Mouse (Mus musculus) naive thymus-derived CD4-positive, alpha-beta T cell, adult 2 months (primary cell): ENCODE results near the gene Ammecr1.

ENCODE experiments used
- DNase-seq: peaks from one replicate; pipeline ENCODE4 v3.0.0-alpha.2; 2011; ENCODE audit warnings: low read depth

The Ammecr1 gene

DNA sequence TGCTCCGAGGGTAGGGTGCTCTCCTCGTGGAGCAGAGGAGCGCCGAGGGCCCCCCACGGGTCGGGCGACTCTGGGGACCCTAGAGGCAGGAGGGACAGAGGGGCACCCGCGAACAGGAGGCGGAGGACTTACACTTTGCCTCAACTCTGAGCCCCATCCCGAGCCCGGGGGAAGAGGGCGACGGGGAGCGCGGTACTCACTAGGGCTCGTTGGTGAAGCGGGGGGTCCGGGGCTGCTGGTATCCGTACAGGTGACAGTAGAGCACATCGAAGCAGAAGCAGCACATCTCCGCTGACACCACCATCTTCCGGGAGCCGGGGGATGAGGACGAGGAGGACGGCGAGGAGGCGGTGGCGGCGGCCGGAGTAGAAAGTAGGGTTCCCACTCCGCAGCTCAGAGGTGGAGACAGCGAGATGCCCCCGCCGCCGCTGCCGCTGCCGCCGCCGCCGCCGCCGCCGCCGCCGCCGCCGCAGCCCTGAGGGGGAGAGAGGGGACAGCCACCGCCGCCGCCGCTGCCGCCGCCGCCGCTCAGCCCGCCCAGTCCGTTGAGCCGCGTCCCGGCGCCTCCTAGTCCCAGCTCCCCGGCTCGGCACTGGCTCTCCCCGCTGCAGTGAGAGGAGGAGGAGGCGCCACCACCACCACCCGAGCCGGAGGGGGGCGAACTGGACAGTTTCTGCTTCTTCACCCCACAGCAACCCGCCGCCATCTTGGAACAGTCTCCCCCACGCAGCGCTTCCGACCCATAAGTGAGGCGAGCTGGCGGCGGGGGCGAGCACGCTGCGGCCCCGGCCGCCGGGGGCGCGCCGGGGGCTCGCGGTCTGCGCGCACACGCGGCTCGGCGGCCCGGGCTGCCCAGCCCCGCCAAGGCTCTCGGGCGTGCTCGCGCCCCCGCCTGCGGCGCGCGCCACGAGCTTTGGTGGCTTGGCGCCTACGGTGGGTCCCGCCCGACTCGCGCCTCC, at the start of gene Ammecr1:
Gene Ammecr1 (minus strand): TSS at position 721 of the 959 bp plus-strand sequence.
- DNase-seq = peak; percentile 79

DNA sequence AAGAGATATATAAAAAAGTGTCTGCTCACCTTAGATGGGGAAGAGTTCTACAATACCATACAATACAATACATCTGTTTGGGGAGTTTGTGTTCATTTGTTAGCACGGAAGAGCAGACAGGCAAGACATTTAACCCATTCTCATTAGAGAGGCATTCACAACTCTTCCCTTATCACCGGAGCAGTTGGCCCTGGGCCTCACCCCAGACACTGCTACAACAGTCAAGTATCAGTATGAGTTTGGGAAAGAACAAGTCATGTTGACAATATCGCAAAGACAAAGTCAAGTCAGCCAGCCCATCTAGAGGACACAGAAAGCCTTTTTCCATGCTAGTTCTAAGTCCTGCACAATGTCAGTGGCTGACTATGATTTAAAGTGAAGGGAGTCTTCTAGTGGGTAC, 47.6 kb upstream of the Ammecr1 start:
- no peak for DNase-seq

DNA sequence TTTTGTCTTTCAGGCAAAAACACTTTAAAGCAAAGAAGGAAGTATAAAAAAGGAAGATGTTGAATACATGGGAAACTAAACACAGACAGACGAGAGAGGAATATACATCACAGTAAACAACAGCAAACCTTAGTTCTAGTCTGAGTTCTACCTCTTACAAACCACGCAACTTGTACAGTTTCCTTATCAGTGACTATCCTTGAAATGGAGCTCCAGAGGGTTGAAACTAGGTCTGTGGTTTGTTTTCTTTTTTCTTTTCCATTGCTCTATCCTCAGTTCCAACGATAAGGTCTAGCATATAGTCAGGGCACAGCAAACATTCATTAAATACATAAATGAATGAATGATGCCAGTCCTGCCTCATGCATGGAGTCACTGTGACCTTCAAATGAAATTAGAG, 45.8 kb upstream of the Ammecr1 start:
- DNase-seq = no peak

DNA sequence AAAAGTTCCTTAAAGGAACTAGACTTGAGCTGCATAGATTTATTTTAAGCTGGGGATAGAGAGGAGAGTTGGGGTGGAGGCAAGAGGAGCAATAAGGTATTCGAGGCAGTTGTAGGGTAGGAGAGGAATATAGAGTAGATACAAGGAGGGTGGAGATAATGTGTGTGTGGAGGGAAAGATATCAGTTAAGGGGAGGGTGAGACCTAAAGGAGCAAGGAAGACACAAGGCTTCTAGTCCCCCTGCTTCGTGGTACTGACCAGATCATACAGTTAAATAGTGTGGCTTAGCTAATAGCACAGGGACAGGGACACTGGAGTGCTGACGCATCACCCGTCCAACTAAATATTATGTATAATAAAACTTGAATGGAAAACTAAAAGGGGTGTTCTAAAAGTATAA, 45.3 kb upstream of the Ammecr1 start:
- DNase-seq = no peak

DNA sequence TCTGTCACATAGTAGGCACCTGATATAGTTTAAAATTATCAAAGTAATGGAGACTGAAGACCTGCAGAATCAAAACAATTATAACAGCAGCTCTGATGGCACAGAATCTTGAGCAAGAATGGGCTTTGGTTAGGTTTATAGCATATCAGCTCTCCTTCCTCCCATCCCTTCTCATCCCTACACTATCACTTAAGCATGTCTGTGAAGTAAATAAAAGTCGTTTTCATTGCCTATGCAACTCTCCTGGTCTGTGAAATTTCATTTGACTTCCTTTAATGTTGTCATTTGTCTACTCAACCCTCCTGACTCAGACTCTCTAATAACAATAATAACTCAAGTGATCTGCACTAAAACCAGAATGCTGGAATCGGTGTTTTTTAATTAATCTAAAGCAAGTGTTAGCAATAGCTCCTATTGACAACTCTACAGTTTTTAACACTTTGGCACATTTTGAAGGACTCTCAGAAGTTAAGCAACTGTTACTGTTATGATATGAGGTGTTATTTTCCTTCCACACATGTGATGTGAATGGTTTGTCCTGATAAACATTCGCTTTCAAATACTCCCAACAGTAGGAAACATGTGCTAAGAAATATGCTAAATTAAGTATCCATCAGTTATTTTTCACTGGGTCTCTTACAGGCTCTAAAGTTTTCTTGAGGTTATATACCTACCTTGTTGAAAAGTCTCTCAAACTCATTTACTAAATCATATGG, 37.8 kb upstream of the Ammecr1 start:
- DNase-seq = no peak

DNA sequence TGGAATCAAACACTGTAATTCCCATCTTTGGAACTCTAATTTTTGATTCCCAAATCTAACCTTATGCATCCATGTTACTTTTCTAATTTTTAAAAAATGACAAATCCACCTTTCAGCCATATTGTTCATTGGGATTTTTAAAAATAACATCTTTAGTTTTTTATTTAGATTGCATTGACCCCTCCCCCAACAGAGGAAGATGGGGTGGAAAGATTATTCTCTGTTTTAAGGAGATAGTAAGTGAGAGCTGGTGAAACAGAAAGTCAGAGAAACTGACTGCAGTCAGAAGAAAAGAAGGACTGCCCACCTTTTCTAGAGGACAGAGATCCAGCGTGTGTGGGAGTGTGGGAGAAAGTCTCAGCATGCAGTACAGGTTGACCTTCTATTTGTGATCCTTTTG, 30.7 kb upstream of the Ammecr1 start:
- DNase-seq = no peak

DNA sequence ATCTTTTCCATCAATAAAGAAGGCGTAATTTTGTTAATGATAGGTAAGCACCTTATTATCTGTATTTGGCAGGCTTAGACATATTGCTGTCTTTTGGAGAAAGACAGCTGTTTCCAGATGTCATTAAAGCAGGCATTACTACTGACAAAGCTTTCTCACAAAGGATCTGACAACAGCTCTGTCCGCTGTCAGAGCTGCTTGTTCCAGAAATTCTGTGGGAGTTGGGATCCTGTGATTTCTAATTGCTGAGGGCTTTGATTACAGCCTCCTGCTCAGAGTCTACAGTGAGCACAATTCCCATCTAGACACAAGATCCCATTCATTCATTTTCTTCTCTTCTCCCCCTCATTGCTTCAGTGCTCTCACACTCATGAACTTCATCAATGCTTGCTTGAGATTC, 28.0 kb upstream of the Ammecr1 start:
- no peak for DNase-seq

DNA sequence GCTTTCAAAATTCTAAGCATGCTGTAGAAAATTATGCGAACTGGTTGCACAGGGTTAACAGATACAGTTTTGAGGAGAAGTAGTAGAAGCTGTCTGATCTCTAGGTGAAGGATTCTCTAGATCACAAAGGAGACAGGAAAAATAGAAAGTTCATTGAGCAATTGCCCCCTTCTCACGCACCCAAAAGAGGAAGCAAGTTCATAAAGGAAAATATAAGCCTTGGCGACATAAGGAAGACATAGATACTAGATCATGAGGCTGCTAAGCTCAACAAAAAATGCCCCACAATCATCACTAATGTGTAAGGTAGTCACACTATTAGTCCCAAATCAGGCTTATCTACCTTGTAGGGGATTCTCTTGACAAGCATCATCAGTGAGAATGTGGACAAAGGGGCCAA, 17.6 kb upstream of the Ammecr1 start:
- DNase-seq = no peak

DNA sequence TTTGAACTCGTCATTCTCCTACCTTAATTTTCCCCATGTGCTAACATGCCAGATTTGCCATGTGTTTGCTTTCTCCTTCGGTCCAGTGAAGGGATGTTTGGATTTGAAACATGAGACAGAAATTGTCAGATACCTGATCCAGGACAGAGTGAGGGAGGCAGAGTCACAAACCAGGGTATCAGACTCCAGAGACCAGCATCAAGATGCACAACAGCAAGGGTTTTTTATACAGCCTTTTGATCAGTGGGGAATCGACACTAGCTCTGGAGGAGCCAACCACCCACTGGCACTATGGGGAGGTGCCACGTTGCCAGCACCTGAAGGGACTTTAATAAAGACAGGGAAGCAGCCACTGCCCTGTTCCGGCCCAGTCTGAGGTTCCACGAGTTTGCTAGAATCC, 17.1 kb upstream of the Ammecr1 start:
- no peak for DNase-seq

DNA sequence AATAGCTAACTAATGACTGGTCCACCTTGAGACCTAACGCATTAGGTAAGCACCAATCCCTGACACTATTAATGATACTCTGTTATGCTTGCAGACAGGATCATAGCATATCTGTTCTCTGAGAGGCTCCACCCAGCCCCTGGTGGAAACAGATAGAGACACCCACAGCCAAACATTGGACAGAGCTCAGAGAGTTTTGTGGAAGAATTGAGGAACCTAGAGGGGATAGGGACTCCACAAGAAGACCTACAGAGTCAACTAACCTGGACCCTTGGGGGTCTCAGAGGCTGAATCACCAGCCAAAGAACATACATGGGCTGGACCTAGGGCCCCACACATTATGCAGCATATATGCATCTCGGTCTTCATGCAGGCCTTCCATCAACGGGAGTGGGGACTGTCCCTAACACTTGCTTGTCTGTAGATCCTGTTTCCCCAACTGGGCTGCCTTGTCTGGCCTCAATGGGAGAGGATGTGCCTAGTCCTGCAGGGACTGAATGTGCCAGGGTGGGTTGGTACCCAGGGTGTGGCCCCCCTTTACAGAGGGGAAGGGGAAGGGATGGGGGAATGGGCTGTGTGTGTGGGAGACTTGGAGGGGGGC, 15.1 kb upstream of the Ammecr1 start:
- no peak for DNase-seq

DNA sequence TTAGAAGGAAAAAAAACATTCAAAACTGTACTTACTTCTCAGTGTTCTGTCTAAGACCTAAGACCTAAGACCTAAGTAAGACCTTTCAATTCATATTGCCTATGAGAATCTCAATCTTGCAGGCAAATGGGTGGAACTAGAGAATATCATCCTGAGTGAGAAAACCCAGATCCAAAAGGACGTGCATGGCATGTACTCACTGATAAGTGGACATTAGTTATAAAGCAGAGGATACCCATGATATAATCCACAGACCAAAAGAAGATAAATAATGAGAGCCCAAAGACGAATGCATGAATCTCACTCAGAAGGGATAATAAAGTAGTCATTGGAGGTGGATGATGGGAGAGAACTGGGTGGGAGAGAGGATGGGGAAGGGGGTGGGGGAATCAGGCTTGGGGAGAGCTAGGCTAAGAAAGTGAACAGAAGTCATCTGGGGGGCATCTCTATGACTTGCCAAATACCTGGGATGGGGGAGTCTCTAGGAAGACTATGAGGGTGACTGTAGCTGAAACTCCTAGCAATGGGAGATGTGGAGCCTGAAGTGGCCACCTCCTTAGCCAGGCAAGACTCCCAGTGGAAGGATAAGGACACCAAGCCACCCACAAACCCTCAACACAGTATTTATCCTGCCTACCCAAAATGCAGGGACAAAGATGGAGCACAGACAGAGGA, 14.5 kb upstream of the Ammecr1 start:
- no peak for DNase-seq

DNA sequence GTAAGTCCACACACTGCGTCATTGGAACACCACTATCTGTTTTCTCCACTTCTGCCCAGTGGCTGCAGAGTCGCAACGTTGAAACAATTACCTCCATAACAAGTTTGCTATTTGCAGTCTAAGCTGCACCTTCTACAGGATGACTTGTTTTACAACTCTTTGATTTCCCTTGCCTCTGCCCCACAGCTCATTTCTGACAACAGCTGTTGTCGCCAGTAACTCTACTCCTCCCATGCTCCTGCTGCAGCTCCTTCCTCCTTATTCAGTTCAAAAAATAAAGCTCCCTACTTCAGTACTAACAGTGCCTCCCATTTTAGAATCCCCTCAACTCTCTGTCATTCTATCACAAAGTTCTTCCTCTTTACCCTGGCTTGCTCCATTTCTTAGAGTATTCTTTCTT, 12.7 kb upstream of the Ammecr1 start:
- no peak for DNase-seq

DNA sequence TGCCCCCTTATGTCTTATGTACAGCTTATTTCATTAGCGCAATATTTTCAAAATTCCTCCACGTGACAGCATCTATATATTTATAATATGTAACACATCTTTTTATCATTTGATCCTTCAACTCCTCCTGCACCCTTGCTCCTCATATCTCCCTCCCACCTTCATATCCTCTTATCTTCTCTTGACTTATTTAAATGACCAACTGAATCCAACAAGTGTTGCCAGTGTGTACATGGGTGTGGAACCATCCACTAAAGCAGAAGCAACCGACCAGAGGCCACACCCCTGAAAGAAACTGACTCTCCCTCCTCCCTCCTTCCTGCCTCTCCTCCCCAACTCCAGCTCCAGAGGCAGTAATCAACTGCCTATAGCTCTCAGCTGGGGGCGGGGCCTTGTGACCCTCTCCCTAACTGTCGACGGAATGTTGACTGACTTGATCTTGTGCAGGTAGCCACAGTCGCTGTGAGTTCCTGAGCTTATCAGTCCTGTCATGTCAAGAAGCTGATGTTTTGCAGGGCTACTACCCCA, 6.0 kb upstream of the Ammecr1 start:
- no peak for DNase-seq

DNA sequence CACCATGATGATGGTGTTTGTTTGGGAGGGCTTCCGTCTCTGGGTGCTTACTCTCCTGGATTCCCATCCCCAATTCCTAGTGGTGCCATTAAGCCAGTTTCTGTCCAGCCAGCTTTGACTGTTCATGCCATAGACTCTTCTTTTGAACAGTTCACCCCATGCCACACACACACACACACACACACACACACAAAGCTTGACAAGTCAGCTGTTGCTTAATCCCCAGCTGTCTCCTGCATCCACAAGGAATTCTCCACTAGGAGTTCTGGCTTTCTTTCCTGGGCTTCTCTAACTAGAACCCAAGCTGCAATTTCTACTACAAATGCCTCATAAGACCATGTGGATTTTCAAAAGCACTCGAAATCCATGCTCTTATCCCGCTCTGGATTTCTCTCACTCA, 5.2 kb upstream of the Ammecr1 start:
- DNase-seq = no peak

DNA sequence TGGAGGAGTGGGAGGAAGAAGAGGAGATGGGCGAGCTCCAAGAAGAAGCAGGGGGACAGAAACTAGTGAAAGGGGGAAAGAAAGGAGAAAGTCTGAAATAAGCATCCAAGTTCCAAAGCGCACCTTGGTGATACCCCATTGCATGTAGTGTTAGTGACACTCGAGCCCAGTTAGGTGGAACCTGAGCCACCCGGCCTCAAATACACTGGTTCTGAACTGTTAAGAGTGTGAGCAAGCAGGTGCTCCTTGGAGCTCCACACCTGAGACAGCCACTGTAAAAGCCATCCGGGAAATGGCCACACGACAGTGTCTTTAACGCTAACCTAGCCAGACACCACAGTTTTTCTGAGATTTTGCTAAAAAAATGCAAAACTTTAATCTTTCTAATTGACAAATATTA, 539 bp upstream of the Ammecr1 start:
- no peak for DNase-seq

DNA sequence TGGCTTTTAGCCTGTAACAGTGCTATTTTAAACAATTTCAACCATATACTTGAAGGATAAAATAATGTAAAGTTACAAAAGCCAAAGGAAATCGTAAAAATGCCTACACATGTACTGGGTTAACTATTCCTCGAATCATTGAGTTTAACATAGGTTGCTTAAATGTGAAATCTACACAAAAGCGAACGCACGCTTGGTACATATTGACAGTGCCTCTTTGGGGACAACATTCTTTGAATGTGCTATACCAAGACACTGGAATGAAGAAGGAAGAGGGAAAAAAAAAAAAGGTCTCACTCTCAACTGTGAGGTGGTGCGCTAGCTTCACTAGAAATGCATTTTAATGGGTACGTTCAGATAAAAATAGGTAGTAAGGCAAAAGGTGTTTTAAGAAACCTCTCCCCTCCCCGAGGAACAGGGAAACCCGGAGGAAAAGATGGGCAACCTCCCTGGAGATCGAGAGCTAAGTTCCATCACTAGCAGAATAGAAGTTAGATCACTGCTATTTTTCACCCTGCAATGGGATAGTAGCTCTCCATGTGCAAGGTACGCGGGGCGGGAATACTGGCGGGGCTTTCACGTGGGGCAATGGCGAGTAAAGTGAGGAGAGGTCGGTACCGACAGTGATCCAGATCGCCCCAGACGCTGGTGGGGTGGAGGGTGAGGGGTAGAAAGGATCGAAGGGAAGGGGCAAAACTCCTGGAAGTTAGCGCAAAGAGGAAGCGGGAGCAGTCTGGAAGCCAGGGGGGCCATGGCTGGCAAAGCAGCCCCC, 1.1 kb downstream of the Ammecr1 start:
- peak; percentile 10 for DNase-seq

DNA sequence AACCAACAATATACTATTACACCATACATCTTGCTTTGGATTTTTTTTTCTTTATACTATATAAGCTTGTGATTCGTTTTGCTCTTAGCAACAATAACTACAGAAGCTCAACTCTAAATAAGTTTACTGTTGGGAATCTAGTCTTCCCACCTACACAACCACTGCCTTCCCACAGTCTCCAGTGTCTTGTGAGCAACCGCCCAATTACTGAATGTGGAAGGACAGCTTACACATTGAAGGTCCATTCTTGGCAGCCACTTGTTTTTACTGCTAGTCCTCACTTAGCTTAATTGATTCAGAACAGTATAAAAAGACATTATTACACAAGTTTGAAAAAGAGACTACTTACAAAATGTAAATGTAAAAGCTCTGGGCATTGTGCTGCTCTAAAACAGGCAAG, 6.1 kb downstream of the Ammecr1 start:
- no peak for DNase-seq

DNA sequence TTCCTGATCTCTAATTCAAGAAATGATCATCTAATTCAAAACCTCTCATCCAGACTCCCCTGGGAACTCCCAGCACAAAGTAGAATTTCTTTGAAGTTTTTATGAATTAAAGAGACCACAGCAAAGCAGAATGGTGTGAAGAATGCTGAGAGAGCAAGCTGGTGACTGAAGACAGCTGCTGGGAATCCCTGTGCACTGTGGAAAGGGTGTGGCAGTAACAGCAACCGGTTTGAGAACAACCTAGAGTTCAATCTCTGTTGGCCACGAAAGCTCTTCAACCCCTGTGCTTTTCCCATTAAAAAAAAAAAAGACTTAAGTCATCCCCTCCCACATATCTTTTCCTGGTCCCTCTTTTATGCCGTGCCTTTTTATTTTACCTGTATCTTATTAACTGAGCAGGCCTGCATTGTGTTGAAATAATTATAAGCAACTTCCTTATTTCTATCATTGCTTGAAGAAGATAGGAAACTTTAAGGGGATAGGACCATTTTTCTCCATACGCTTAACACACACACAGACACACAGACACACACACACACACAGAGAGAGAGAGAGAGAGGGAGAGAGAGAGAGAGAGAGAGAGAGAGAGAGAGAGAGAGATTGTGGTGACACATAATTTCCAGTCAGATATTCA, 6.7 kb downstream of the Ammecr1 start:
- no peak for DNase-seq

DNA sequence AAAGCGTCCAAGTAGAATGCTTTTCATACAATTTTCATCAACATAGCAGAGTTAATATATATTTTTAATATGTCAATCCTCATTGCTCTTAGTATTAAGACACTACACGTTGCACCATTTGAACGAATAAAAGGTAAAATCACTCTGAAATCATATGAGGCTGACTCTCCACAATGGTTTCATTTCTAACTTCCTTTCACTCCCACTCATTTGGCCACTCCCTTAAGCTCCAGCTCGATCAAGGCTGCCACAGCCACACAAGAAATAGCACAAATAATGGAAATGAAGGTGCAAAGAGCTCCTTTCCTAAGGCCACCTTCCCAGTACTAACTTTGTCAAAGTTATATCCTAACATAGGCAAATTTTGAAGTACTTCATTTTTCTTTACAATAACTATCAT, 38.1 kb downstream of the Ammecr1 start:
- peak; percentile 18 for DNase-seq

DNA sequence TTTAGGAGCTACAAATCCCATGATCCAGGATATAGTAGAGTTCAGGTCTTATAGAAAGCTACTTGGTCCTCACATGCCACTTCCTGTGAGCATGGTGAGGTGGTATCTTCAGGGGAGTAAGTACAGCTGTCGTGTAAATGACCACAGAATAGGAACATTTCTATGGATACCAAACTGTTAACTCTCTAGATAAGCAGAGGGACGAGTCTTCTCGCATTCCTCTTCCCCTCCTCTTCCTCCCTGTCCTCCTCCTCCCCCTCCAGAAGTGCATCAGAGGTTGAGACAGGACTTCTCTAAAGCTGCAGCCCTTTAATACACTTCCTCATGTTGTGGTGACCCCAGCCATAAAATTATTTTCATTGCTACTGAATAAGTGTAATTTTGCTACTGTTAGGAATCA, 49.1 kb downstream of the Ammecr1 start:
- DNase-seq = no peak

DNA sequence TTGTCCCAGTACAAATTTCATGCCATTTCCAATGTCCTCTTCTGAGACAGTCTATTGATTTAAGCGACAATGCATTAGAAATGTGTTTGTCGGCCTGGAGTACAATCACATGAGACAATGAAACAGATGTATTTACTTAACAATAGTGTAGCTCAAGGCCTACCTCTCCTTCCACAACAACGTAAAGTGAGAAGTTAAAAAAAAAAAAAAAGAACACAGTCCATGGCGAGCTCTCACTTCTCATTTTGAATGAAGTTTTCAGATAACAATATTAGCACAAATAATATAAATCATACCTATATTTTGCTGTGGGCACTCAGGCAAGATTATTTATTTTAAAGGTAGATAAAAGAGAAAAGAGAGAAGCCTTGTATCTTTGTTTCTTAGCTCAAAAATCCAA, 49.8 kb downstream of the Ammecr1 start:
- no peak for DNase-seq
